Mouse (Mus musculus): Measurements from ENCODE around the gene Sumf1. TPM values are rescaled to one million over a fixed set of nuclear protein-coding genes. Genes with fewer than 3 reads are reported as not detected.

Sumf1 gene
- polyA plus RNA-seq, 1 experiment = 14.9 TPM

GRCm38 (mm10) chr6:108132268-108132935, 53.0 kb downstream of the Sumf1 start:
- H3K4me3 ChIP-seq = no peak overlapping the region
- no peak overlapping the region for H3K4me2 ChIP-seq (ENCODE audit: low read depth)
- no peak overlapping the region for H3ac ChIP-seq (ENCODE audit: control insufficient read depth, insufficient read length)
- H3K36me3 ChIP-seq (ENCODE audit: control insufficient read depth, insufficient read depth) = no peaks in the 10 kb centered on the region
- no peaks in the 10 kb centered on the region for H3K79me2 ChIP-seq (ENCODE audit: control insufficient read depth, insufficient read depth)
- TF ChIP-seq TCF12 (IDR thresholded peaks at IDR 0.05; ENCODE audit: insufficient read depth, poor library complexity, severe bottlenecking) (no peak), SRF (IDR thresholded peaks at IDR 0.05; ENCODE audit: control insufficient read depth, insufficient read length, low read depth) (no peak), POLR2AphosphoS2 (IDR thresholded peaks at IDR 0.05; ENCODE audit: insufficient read length, low read depth) (no peak), REST (IDR thresholded peaks at IDR 0.05; ENCODE audit: insufficient read depth, insufficient read length) (no peak), USF1 (IDR thresholded peaks at IDR 0.05; ENCODE audit: low read depth) (no peak), MYOD1 (IDR thresholded peaks at IDR 0.05; ENCODE audit: control insufficient read depth in 1 of 3, insufficient read length in 2 of 3, low read depth in 2 of 3) (no peak), MYOG (IDR thresholded peaks at IDR 0.05; ENCODE audit: control insufficient read depth in 1 of 3, insufficient read depth in 1 of 3, insufficient read length in 2 of 3, low read depth in 2 of 3) (no peak), MAX (IDR thresholded peaks at IDR 0.05; ENCODE audit: low read depth) (no peak)
- no peaks in the 10 kb centered on the region for H3K27me3 ChIP-seq (ENCODE audit: control insufficient read depth, insufficient read depth, insufficient read length)

- H3K4me2 ChIP-seq (ENCODE audit: low read depth) = no peak overlapping the region
- no peaks in the 10 kb centered on the region for H3K79me2 ChIP-seq (ENCODE audit: control insufficient read depth, insufficient read depth)
- no peaks in the 10 kb centered on the region for H3K36me3 ChIP-seq (ENCODE audit: control insufficient read depth, insufficient read depth)
- no peak for TF ChIP-seq TCF3 (IDR thresholded peaks at IDR 0.05; ENCODE audit: insufficient read length, low read depth)
- TF ChIP-seq E2F4 (IDR thresholded peaks at IDR 0.05; ENCODE audit: insufficient read depth) = no peak
- no peak for TF ChIP-seq MYOG (IDR thresholded peaks at IDR 0.05; ENCODE audit: control insufficient read depth in 1 of 3, insufficient read depth in 1 of 3, insufficient read length in 2 of 3, low read depth in 2 of 3)
- no peak for TF ChIP-seq POLR2AphosphoS2 (IDR thresholded peaks at IDR 0.05; ENCODE audit: insufficient read length, low read depth)
- no peak for TF ChIP-seq CEBPB (IDR thresholded peaks at IDR 0.05; ENCODE audit: insufficient read depth, poor library complexity, severe bottlenecking)
- TF ChIP-seq TCF12 (IDR thresholded peaks at IDR 0.05; ENCODE audit: insufficient read depth, poor library complexity, severe bottlenecking) = no peak
- no peak for TF ChIP-seq POLR2A (IDR thresholded peaks at IDR 0.05; ENCODE audit: insufficient read length, low read depth)
- TF ChIP-seq REST (IDR thresholded peaks at IDR 0.05; ENCODE audit: insufficient read depth, insufficient read length) = no peak
- no peak for TF ChIP-seq SRF (IDR thresholded peaks at IDR 0.05; ENCODE audit: control insufficient read depth, insufficient read length, low read depth)
- TF ChIP-seq MAX (IDR thresholded peaks at IDR 0.05; ENCODE audit: low read depth) = no peak
- no peak for TF ChIP-seq MYOD1 (IDR thresholded peaks at IDR 0.05; ENCODE audit: control insufficient read depth in 1 of 3, insufficient read length in 2 of 3, low read depth in 2 of 3)
- no peak for TF ChIP-seq USF1 (IDR thresholded peaks at IDR 0.05; ENCODE audit: low read depth)
- no peaks in the 10 kb centered on the region for H3K27me3 ChIP-seq (ENCODE audit: control insufficient read depth, insufficient read depth, insufficient read length)
- H3ac ChIP-seq (ENCODE audit: control insufficient read depth, insufficient read length) = no peak overlapping the region
- no peak overlapping the region for H3K4me3 ChIP-seq
Observed at GRCm38 (mm10) chr6:108130718-108131117, 54.7 kb downstream of the Sumf1 start.

GRCm38 (mm10) chr6:108126631-108127030, 58.8 kb downstream of the Sumf1 start:
- no peaks in the 10 kb centered on the region for H3K27me3 ChIP-seq (ENCODE audit: control insufficient read depth, insufficient read depth, insufficient read length)
- no peak overlapping the region for H3K4me3 ChIP-seq
- no peak overlapping the region for H3ac ChIP-seq (ENCODE audit: control insufficient read depth, insufficient read length)
- no peaks in the 10 kb centered on the region for H3K36me3 ChIP-seq (ENCODE audit: control insufficient read depth, insufficient read depth)
- no peak overlapping the region for H3K4me2 ChIP-seq (ENCODE audit: low read depth)
- no peaks in the 10 kb centered on the region for H3K79me2 ChIP-seq (ENCODE audit: control insufficient read depth, insufficient read depth)
- TF ChIP-seq MYOD1 (IDR thresholded peaks at IDR 0.05; ENCODE audit: control insufficient read depth in 1 of 3, insufficient read length in 2 of 3, low read depth in 2 of 3) (no peak), REST (IDR thresholded peaks at IDR 0.05; ENCODE audit: insufficient read depth, insufficient read length) (no peak), TCF3 (IDR thresholded peaks at IDR 0.05; ENCODE audit: insufficient read length, low read depth) (no peak), POLR2AphosphoS2 (IDR thresholded peaks at IDR 0.05; ENCODE audit: insufficient read length, low read depth) (no peak), MAX (IDR thresholded peaks at IDR 0.05; ENCODE audit: low read depth) (no peak), POLR2A (IDR thresholded peaks at IDR 0.05; ENCODE audit: insufficient read length, low read depth) (no peak), USF1 (IDR thresholded peaks at IDR 0.05; ENCODE audit: low read depth) (no peak), TCF12 (IDR thresholded peaks at IDR 0.05; ENCODE audit: insufficient read depth, poor library complexity, severe bottlenecking) (no peak), MYOG (IDR thresholded peaks at IDR 0.05; ENCODE audit: control insufficient read depth in 1 of 3, insufficient read depth in 1 of 3, insufficient read length in 2 of 3, low read depth in 2 of 3) (no peak), CEBPB (IDR thresholded peaks at IDR 0.05; ENCODE audit: insufficient read depth, poor library complexity, severe bottlenecking) (no peak), SRF (IDR thresholded peaks at IDR 0.05; ENCODE audit: control insufficient read depth, insufficient read length, low read depth) (no peak), E2F4 (IDR thresholded peaks at IDR 0.05; ENCODE audit: insufficient read depth) (no peak)

GRCm38 (mm10) chr6:108125474-108125873, 59.9 kb downstream of the Sumf1 start:
- H3K79me2 ChIP-seq (ENCODE audit: control insufficient read depth, insufficient read depth) = no peaks in the 10 kb centered on the region
- H3K36me3 ChIP-seq (ENCODE audit: control insufficient read depth, insufficient read depth) = no peaks in the 10 kb centered on the region
- no peak overlapping the region for H3ac ChIP-seq (ENCODE audit: control insufficient read depth, insufficient read length)
- H3K27me3 ChIP-seq (ENCODE audit: control insufficient read depth, insufficient read depth, insufficient read length) = no peaks in the 10 kb centered on the region
- H3K4me2 ChIP-seq (ENCODE audit: low read depth) = no peak overlapping the region
- TF ChIP-seq CEBPB (IDR thresholded peaks at IDR 0.05; ENCODE audit: insufficient read depth, poor library complexity, severe bottlenecking) = no peak
- no peak for TF ChIP-seq POLR2AphosphoS2 (IDR thresholded peaks at IDR 0.05; ENCODE audit: insufficient read length, low read depth)
- TF ChIP-seq TCF12 (IDR thresholded peaks at IDR 0.05; ENCODE audit: insufficient read depth, poor library complexity, severe bottlenecking) = no peak
- no peak for TF ChIP-seq REST (IDR thresholded peaks at IDR 0.05; ENCODE audit: insufficient read depth, insufficient read length)
- TF ChIP-seq TCF3 (IDR thresholded peaks at IDR 0.05; ENCODE audit: insufficient read length, low read depth) = no peak
- TF ChIP-seq POLR2A (IDR thresholded peaks at IDR 0.05; ENCODE audit: insufficient read length, low read depth) = no peak
- no peak for TF ChIP-seq MYOD1 (IDR thresholded peaks at IDR 0.05; ENCODE audit: control insufficient read depth in 1 of 3, insufficient read length in 2 of 3, low read depth in 2 of 3)
- TF ChIP-seq MYOG (IDR thresholded peaks at IDR 0.05; ENCODE audit: control insufficient read depth in 1 of 3, insufficient read depth in 1 of 3, insufficient read length in 2 of 3, low read depth in 2 of 3) = no peak
- no peak for TF ChIP-seq SRF (IDR thresholded peaks at IDR 0.05; ENCODE audit: control insufficient read depth, insufficient read length, low read depth)
- TF ChIP-seq E2F4 (IDR thresholded peaks at IDR 0.05; ENCODE audit: insufficient read depth) = no peak
- TF ChIP-seq MAX (IDR thresholded peaks at IDR 0.05; ENCODE audit: low read depth) = no peak
- TF ChIP-seq USF1 (IDR thresholded peaks at IDR 0.05; ENCODE audit: low read depth) = no peak
- H3K4me3 ChIP-seq = no peak overlapping the region

All from myocyte (in vitro differentiated cells).